Mouse (Mus musculus) adrenal gland, postnatal 14 days (tissue): Measurements from ENCODE around the gene Klc1. TPM values are rescaled to one million over a fixed set of nuclear protein-coding genes. Genes with fewer than 3 reads are reported as not detected.
"Not testable (repeated sequence)": the region's sequence is repeated elsewhere in the genome, so short reads cannot be mapped to it uniquely, and the experiment has no call there.

ENCODE experiments used
- DNase-seq: peaks from one replicate; pipeline ENCODE4 v3.0.0; 2021; ENCODE audit warnings: mixed read lengths
- long read RNA-seq, 2 experiments: library from polyadenylated mRNA; stranded (forward); transcript quantifications; one replicate each; pipeline ENCODE4 v2.0.0; 2021
- total RNA-seq: library from RNA; stranded (reverse); gene quantifications from 2 replicates; pipeline ENCODE4 v1.2.3, GENCODE M21; 2021

The Klc1 gene
- total RNA-seq, result 99.9 and 115 TPM in 2 replicates
- long read RNA-seq, experiment 1, transcript Klc1-201 (16 exons, 2,504 nt), result major isoform, 13 of 111 reads
- long read RNA-seq, experiment 1, transcript Klc1-208 (3 exons, 806 nt), result minor isoform, 5 of 111 reads
- long read RNA-seq, experiment 1, partial matches to known transcripts, result 10 of 111 reads
- long read RNA-seq, experiment 1, other reads (novel, unspliced or antisense), result 78 of 111 reads
- long read RNA-seq, experiment 2, transcript Klc1-204 (16 exons, 2,268 nt), result minor isoform, 8 of 60 reads
- long read RNA-seq, experiment 2, transcript Klc1-201 (16 exons, 2,504 nt), result major isoform, 11 of 60 reads
- long read RNA-seq, experiment 2, partial matches to known transcripts, result 7 of 60 reads
- long read RNA-seq, experiment 2, other reads (novel, unspliced or antisense), result 30 of 60 reads

GRCm38 (mm10) chr12:111758381-111759175, at the start of gene Klc1:
Klc1 (plus strand) TSS chr12:111758849.
- DNase-seq, result peak; percentile 83

- no peak for DNase-seq
Observed at GRCm38 (mm10) chr12:111710091-111710490, 48.6 kb upstream of the Klc1 start.

GRCm38 (mm10) chr12:111712476-111712875, 46.2 kb upstream of the Klc1 start:
- peak; percentile 39 for DNase-seq

GRCm38 (mm10) chr12:111713004-111713651, 45.5 kb upstream of the Klc1 start, which contains the start of the genes Bag5 and Apopt1:
Bag5 (minus strand) TSS chr12:111713257.
Apopt1 (plus strand) TSS chr12:111713261.
- DNase-seq, result peak; percentile 96

DNA sequence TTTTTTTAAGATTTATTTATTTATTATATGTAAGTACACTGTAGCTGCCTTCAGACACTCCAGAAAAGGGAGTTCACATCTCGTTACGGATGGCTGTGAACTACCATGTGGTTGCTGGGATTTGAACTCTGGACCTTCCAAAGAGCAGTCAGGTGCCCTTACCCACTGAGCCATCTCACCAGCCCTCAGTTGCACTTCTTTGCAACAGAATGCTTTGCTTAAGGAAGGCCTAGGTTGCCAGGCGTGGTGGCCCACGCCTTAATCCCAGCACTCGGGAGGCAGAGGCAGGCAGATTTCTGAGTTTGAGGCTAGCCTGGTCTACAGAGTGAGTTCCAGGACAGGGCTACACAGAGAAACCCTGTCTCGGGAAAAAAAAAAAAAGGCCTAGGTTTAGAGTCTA, 44.8 kb upstream of the Klc1 start:
- DNase-seq, result not testable (repeated sequence)

- no peak for DNase-seq
Observed at GRCm38 (mm10) chr12:111716505-111716904, 42.1 kb upstream of the Klc1 start.

DNA sequence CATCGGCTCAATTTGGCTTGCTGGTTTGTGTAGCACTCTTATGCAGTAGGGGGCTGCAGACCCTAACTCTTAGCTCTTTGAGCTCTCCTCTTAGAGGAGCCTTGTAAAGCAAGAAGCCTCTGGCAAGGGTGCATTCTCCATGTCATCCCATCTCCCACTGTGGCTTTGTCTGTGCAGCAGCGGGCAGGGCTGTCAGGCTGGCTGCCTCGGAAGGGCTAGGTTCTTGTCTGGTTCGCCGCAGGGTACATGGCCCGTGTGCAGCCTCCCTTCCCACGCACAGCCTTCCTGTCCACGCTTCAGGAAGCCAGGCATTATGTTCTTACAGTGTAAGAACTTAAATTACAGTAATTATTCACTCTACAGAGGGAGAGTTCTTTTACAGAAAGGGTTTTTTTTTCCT, 40.0 kb upstream of the Klc1 start:
- no peak for DNase-seq

GRCm38 (mm10) chr12:111720222-111720621, 38.4 kb upstream of the Klc1 start:
- no peak for DNase-seq

- peak; percentile 80 for DNase-seq
Observed at GRCm38 (mm10) chr12:111722654-111723053, 36.0 kb upstream of the Klc1 start.

- DNase-seq, result no peak
Observed at GRCm38 (mm10) chr12:111724638-111725337, 33.9 kb upstream of the Klc1 start.

DNA sequence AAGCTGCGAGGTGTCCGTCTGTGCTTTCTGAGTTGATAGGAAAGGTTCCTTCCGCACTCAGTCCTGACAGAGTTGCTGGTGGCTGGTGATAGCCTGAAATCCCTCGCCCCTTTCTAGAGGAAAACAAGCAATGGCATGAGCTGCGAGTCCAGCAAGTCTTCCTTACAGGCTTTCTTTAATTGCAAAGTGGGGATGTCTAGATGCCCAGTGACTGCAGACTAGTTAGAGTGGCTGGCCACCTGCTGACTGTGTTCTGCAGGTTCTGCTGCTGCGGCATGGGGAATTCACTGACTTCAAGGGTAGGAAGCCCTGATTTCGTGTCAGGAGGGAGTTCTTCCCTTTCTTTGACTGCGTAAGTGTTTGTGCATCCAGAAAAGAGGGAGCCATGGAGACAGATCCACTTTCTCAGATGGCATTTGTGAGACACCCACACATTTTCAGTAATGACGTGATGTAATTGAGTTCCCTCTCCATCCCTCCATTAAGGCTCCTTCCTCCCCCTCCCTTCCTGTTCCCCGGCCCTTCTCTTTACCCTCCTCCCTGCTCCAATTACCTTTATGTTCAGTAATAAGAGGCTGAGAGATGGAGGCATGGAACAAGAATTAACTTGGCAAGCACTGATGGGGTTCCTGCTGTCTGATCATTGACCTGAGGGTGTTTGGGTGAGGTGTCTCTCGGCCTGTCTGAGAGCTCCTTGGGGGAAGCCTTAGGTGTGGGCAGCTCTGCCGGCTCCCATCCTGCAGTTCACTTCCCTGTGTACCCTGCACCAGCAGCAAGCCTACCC, 33.1 kb upstream of the Klc1 start:
- DNase-seq, result no peak

DNA sequence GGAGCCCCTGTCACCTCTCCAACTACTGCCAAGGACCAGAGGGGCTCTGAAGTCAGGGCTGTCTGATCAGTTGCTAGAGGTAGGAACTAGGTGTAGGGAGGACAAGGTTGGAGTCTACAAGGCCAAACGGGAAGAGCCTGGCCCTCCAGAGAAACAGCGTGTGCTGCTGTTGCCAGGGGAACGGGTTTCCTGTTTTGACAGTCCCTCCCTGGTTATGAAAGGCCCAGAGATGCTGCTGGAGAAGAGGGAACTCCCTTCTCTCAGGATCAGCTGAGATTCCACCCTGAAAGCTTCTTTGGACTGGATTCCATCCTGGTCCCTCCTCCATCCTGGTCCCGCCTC, 32.6 kb upstream of the Klc1 start:
- peak; percentile 46 for DNase-seq

GRCm38 (mm10) chr12:111727956-111728355, 30.7 kb upstream of the Klc1 start:
- no peak for DNase-seq

GRCm38 (mm10) chr12:111731822-111732807, 26.5 kb upstream of the Klc1 start:
- peak; percentile 93 for DNase-seq

DNA sequence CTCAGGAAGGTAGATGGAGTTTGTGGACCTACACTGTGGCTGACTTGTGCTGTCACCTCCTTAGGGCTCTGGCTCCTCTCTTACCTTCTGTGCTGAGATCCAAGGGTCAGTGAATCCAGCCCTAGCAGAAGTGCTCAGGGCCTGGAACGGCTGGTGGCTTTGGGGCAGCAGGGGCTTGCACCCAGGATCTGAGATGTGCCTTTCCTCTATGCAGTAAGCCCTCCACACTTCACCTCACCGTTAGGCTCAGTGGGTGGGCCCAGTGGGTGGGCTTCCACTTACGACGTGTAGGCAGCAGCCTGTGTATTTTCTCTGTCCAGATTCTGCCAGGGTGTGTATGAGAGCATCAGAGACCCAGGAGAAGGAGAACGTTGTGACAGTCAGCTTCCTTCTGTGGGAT, 25.7 kb upstream of the Klc1 start:
- no peak for DNase-seq

DNA sequence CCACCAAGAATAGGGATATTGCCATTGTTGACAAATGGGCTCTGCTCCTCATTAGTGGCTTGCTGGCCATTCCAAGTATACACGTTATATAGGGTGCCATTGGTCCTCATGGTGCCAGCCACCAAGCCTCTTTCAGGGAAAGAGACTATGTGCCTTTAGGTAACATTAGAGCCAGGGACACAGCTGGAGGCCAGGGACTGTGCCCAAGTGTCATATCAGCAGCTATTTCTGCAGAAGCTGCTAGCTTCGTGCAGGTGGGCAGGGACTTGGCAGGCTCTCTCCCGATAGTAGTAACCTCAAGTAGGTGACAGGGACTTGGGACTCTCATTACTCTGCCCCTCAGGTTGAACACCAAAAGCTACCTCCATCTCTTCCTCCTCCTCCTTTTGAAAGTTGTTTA, 23.7 kb upstream of the Klc1 start:
- no peak for DNase-seq

- DNase-seq, result not testable (repeated sequence)
Observed at GRCm38 (mm10) chr12:111736676-111737075, 22.0 kb upstream of the Klc1 start.

- no peak for DNase-seq
Observed at GRCm38 (mm10) chr12:111737370-111737769, 21.3 kb upstream of the Klc1 start.

DNA sequence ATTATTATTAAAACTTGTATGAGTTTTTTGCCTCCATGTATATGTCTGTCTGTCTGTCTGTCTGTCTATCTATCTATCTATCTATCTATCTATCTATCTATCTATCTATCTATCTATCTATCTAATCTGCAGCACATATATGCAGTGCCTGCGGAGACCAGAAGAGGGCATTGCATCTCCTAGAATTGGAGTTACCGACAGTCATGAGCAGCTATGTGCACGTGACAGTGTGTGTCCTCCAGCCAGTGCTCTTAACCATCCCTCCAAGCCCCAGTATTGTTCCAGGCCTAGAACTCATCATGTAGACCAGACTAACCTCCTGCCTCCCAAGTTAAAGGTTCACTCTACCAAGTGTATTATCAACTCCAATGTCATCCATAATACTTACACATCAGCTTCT, 19.9 kb upstream of the Klc1 start:
- DNase-seq, result peak; percentile 79

DNA sequence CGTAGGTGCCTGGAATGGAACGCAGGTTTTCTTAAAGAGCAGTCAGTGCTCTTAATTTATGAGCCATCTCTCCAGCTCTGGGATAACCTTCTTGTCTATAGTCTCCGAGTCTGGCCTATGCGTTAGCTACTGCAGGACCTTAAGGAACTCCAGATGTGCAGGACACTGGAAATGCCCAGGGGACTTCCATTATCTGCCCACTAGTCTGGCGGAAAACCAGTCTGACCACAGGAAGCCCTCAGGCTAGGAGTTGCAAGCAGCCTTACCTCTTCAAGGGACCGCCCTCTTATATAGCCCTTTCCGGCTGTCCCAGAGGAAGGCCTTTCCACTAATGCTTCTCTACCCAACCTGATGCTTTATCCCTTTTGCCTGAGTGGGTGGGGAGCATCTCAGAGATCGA, 17.3 kb upstream of the Klc1 start:
- DNase-seq, result no peak
